Mouse (Mus musculus) myocyte (in vitro differentiated cells): ENCODE data around the gene Soga1. TPM values are rescaled to one million over a fixed set of nuclear protein-coding genes. Genes with fewer than 3 reads are reported as not detected.

Experiments used
- H3K27me3 ChIP-seq: one replicate; pipeline ENCODE4 v1.6.1; 2011; ENCODE audit not compliant: control insufficient read depth, insufficient read depth, insufficient read length
- H3K36me3 ChIP-seq: one replicate; pipeline ENCODE4 v1.6.1; 2011; ENCODE audit not compliant: control insufficient read depth, insufficient read depth
- H3K4me2 ChIP-seq: one replicate; pipeline ENCODE4 v1.6.1; 2011; ENCODE audit warnings: low read depth, control low read depth
- H3K4me3 ChIP-seq: one replicate; pipeline ENCODE4 v1.5.1; 2011; ENCODE audit warnings: mild to moderate bottlenecking, control low read depth, moderate library complexity
- H3K79me2 ChIP-seq: one replicate; pipeline ENCODE4 v1.6.1; 2011; ENCODE audit not compliant: control insufficient read depth, insufficient read depth
- H3ac ChIP-seq: one replicate; pipeline ENCODE4 v1.6.1; 2011; ENCODE audit not compliant: control insufficient read depth, insufficient read length
- CEBPB ChIP-seq: IDR thresholded peaks from 2 replicates; pipeline ENCODE4 v1.6.1; 2011; ENCODE audit warnings: mild to moderate bottlenecking, moderate library complexity; ENCODE audit not compliant: poor library complexity, insufficient read depth, severe bottlenecking
- E2F4 ChIP-seq: IDR thresholded peaks from one replicate; pipeline ENCODE4 v1.6.1; 2011; ENCODE audit warnings: mild to moderate bottlenecking, control low read depth, moderate library complexity; ENCODE audit not compliant: insufficient read depth
- MAX ChIP-seq: IDR thresholded peaks from one replicate; pipeline ENCODE4 v1.6.1; 2011; ENCODE audit warnings: low read depth, mild to moderate bottlenecking, control low read depth
- MYOD1 ChIP-seq, 3 experiments: IDR thresholded peaks; one replicate each; pipeline ENCODE4 v1.6.1; 2011; ENCODE audit warnings: control low read depth in 2 of 3, low read depth in 2 of 3, mild to moderate bottlenecking in 2 of 3, moderate library complexity in 1 of 3; ENCODE audit not compliant: insufficient read length in 2 of 3, control insufficient read depth in 1 of 3
- MYOG ChIP-seq, 3 experiments: IDR thresholded peaks; one replicate each; pipeline ENCODE4 v1.6.1; 2011; ENCODE audit warnings: control low read depth in 2 of 3, low read depth in 2 of 3, mild to moderate bottlenecking in 2 of 3; ENCODE audit not compliant: insufficient read length in 2 of 3, control insufficient read depth in 1 of 3, insufficient read depth in 1 of 3
- POLR2A ChIP-seq: IDR thresholded peaks from one replicate; pipeline ENCODE4 v1.6.1; 2011; ENCODE audit warnings: low read depth, mild to moderate bottlenecking, control low read depth, moderate library complexity; ENCODE audit not compliant: insufficient read length
- POLR2AphosphoS2 ChIP-seq: IDR thresholded peaks from one replicate; pipeline ENCODE4 v1.6.1; 2011; ENCODE audit warnings: low read depth, control low read depth; ENCODE audit not compliant: insufficient read length
- REST ChIP-seq: IDR thresholded peaks from one replicate; pipeline ENCODE4 v1.6.1; 2011; ENCODE audit warnings: mild to moderate bottlenecking, control low read depth, moderate library complexity; ENCODE audit not compliant: insufficient read depth, insufficient read length
- SRF ChIP-seq: IDR thresholded peaks from one replicate; pipeline ENCODE4 v1.6.1; 2011; ENCODE audit warnings: low read depth; ENCODE audit not compliant: control insufficient read depth, insufficient read length
- TCF12 ChIP-seq: IDR thresholded peaks from one replicate; pipeline ENCODE4 v1.6.1; 2011; ENCODE audit warnings: mild to moderate bottlenecking, control low read depth; ENCODE audit not compliant: poor library complexity, insufficient read depth, severe bottlenecking
- TCF3 ChIP-seq: IDR thresholded peaks from one replicate; pipeline ENCODE4 v1.6.1; 2011; ENCODE audit warnings: low read depth, control low read depth; ENCODE audit not compliant: insufficient read length
- USF1 ChIP-seq: IDR thresholded peaks from one replicate; pipeline ENCODE4 v1.6.1; 2011; ENCODE audit warnings: low read depth, mild to moderate bottlenecking, control low read depth, moderate library complexity
- polyA plus RNA-seq: library from polyadenylated mRNA; unstranded; fragments of >200 nt; fragmentation: generic; extraction: Trizol; gene quantifications from one replicate; pipeline ENCODE4 v1.2.1, GENCODE M21; 2012; ENCODE audit warnings: missing spikeins

The Soga1 gene
- polyA plus RNA-seq, 1 experiment = 11.9 TPM

DNA sequence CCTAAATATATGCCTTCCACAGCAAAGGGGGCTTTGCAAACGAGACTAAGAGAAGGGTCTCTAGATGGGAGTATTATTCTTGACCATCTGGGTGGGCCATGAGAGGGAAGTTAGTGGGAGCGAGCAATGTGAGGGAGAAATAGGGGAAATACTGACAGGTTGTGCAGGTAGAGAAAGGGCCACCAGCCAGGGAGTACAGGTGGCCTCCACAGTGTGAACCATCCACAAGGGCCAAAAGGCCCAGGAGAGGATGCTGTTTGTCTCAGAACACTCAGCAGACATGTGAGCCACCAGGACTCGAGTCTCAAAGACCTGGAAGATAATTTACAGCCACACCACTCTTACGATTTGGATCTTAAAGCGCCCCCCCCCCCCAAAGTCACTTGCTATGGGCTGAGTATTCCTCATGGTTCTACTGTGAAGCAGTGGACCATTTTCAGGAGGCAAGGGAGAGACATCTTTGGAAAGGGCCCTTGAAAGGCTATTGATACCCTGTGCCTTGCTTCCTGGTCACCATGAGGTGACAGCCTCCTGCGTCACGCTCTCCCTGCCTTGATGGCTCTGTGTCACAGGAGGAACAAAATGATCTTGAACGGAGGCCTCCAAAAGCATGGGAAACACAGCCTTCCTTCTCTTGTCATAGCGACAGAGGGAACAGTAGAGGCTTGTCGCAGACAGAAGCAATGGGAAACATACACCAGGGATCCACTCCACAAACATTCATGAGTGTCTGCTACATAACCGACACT, 18.3 kb downstream of the Soga1 start:
- Histone ChIP-seq H3K79me2 (peaks cover 59% of the 10 kb centered on the region), H3K36me3 (peaks cover 11% of the 10 kb centered on the region), H3K27me3 (no peaks in the 10 kb centered on the region), H3K4me2 (no peak overlapping the region), H3K4me3 (no peak overlapping the region), H3ac (no peak overlapping the region)
- TF ChIP-seq POLR2AphosphoS2 = no peak
- TF ChIP-seq MYOD1 (IDR thresholded peaks at IDR 0.05; ENCODE audit: control insufficient read depth in 1 of 3, insufficient read length in 2 of 3, low read depth in 2 of 3) = no peak
- no peak for TF ChIP-seq USF1
- TF ChIP-seq TCF12 = no peak
- no peak for TF ChIP-seq CEBPB
- TF ChIP-seq MYOG (IDR thresholded peaks at IDR 0.05; ENCODE audit: control insufficient read depth in 1 of 3, insufficient read depth in 1 of 3, insufficient read length in 2 of 3, low read depth in 2 of 3) = no peak
- no peak for TF ChIP-seq TCF3
- TF ChIP-seq REST = no peak
- TF ChIP-seq MAX = no peak
- no peak for TF ChIP-seq SRF
- TF ChIP-seq E2F4 = no peak
- no peak for TF ChIP-seq POLR2A

DNA sequence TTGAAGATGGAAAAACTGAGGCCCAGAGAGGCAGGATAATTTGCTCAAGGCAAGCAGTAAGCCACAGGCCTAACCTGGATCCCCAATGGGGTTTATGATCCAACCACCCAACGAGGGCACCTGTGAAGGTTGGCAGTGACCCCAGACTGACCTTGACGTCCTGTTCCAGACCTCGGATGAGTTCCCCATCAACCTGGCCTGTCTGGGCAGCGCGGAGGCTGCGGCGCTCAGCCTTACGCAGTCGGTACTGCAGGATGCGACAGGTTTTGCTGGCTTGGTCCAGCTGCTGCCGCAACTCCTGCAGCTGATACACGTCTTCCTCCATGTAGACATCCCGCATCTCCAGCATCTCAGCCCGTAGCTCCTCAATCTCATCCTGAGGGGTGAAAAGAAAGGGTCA, 19.0 kb downstream of the Soga1 start:
- no peak overlapping the region for H3ac ChIP-seq
- H3K36me3 ChIP-seq = peaks cover 11% of the 10 kb centered on the region

DNA sequence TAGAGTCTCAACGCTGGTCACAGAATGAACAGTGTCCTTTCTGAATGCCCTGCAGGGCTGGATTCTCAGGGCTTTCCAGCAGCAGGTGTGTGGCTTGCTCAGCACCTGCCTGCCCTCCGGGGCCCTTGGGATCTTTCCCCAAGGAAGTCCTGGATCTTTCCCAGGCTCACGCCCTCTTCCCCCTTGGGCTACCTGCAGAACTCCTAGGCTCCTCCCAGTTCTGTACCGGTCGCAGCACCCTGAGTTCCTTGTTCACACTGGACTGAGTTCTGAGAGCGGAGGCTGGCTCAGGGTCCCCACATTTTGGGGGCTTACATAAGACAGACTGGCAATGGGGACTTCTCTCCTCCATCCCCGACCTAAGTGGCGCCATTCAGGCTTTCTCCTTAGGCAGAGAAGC, 19.9 kb downstream of the Soga1 start:
- Histone ChIP-seq H3K4me2 (no peak overlapping the region), H3K79me2 (peaks cover 44% of the 10 kb centered on the region), H3K36me3 (peaks cover 11% of the 10 kb centered on the region), H3ac (no peak overlapping the region), H3K27me3 (no peaks in the 10 kb centered on the region), H3K4me3 (no peak overlapping the region)
- TF ChIP-seq MAX = no peak
- TF ChIP-seq TCF12 = no peak
- no peak for TF ChIP-seq POLR2AphosphoS2
- TF ChIP-seq REST = no peak
- no peak for TF ChIP-seq POLR2A
- TF ChIP-seq E2F4 = no peak
- no peak for TF ChIP-seq CEBPB
- no peak for TF ChIP-seq MYOG (IDR thresholded peaks at IDR 0.05; ENCODE audit: control insufficient read depth in 1 of 3, insufficient read depth in 1 of 3, insufficient read length in 2 of 3, low read depth in 2 of 3)
- no peak for TF ChIP-seq USF1
- TF ChIP-seq SRF = no peak
- TF ChIP-seq TCF3 = no peak
- TF ChIP-seq MYOD1 (IDR thresholded peaks at IDR 0.05; ENCODE audit: control insufficient read depth in 1 of 3, insufficient read length in 2 of 3, low read depth in 2 of 3) = no peak

More for the DNA sequence above, 19.0 kb downstream of the Soga1 start:
- Histone ChIP-seq H3K27me3 (no peaks in the 10 kb centered on the region), H3K4me3 (no peak overlapping the region), H3K4me2 (no peak overlapping the region), H3K79me2 (peaks cover 52% of the 10 kb centered on the region)
- TF ChIP-seq TCF3 = no peak
- TF ChIP-seq TCF12 = no peak
- TF ChIP-seq E2F4 = no peak
- no peak for TF ChIP-seq REST
- TF ChIP-seq MAX = no peak
- no peak for TF ChIP-seq POLR2AphosphoS2
- TF ChIP-seq MYOG (IDR thresholded peaks at IDR 0.05; ENCODE audit: control insufficient read depth in 1 of 3, insufficient read depth in 1 of 3, insufficient read length in 2 of 3, low read depth in 2 of 3) = no peak
- TF ChIP-seq MYOD1 (IDR thresholded peaks at IDR 0.05; ENCODE audit: control insufficient read depth in 1 of 3, insufficient read length in 2 of 3, low read depth in 2 of 3) = no peak

DNA sequence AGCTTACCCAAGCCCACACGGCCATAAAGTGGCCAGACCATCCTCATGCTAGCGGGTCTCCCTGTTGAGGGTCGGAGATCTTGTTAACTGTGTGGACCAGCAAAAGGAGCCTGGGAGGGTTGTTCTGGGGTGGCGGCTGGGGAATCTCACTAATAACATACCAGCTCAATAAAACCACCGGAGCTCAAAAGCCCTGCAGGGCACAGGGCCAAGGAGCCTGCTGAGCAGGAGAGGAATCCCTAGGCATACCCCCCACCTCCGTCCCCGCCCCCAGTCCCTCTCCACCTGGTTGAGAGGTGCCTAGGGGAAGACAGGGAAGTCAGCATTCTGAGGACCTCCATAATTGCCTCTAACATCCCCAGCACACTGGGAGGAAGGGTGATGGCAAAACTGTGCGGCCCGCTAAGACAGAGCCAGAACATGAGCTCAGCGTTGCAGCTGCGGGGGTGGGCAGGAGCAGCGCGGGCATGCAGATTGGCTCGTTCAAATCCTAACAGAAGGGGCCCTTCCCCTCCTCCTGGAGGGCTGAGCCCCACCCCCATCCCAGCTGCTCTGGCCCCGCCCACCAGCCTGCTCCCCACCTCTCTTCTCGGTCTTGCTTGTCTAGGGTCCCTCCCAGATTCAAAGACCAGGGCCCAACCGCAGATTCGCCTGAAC, 20.6 kb downstream of the Soga1 start:
- no peak for TF ChIP-seq MAX
- TF ChIP-seq CEBPB = no peak
- TF ChIP-seq TCF12 = no peak
- no peak for TF ChIP-seq USF1
- TF ChIP-seq REST = no peak
- TF ChIP-seq MYOG (IDR thresholded peaks at IDR 0.05; ENCODE audit: control insufficient read depth in 1 of 3, insufficient read depth in 1 of 3, insufficient read length in 2 of 3, low read depth in 2 of 3) = peak in 1 of 3 experiments; percentile 26
- TF ChIP-seq MYOD1 (IDR thresholded peaks at IDR 0.05; ENCODE audit: control insufficient read depth in 1 of 3, insufficient read length in 2 of 3, low read depth in 2 of 3) = peak in 1 of 3 experiments; percentile 14
- no peak for TF ChIP-seq POLR2AphosphoS2
- TF ChIP-seq E2F4 = no peak
- no peak for TF ChIP-seq SRF
- no peak for TF ChIP-seq POLR2A
- no peak for TF ChIP-seq TCF3
- no peak overlapping the region for H3K4me3 ChIP-seq

More for the DNA sequence above, 20.6 kb downstream of the Soga1 start:
- Histone ChIP-seq H3K27me3 (no peaks in the 10 kb centered on the region), H3K36me3 (peaks cover 11% of the 10 kb centered on the region), H3K4me2 (no peak overlapping the region), H3K79me2 (peaks cover 41% of the 10 kb centered on the region), H3ac (no peak overlapping the region)
